In genomic region chr7:3302556-3303275, GRCm38 (mm10) we compare ENCODE assay signal across 8 mouse cellular contexts. TPM values are rescaled to one million over a fixed set of nuclear protein-coding genes. Genes with fewer than 3 reads are reported as not detected.
DNase-seq lines count a peak whose midpoint lies in the region; ATAC-seq lines count a peak whose summit lies in the region.

No protein-coding gene starts in this region.

- peak overlapping the region; percentile 54 for H3K4me2 ChIP-seq in liver, embryonic 12.5 days
- H3K4me2 ChIP-seq in neural tube, embryonic 14.5 days (ENCODE audit: low read depth, low read length): peak overlapping the region; percentile 63

- no peaks in the 10 kb centered on the region for H3K9me3 ChIP-seq in heart, embryonic 10.5 days
- H3K9me3 ChIP-seq in liver, embryonic 12.5 days (replicated peaks): no peaks in the 10 kb centered on the region
- H3K9me3 ChIP-seq in neural tube, embryonic 14.5 days (ENCODE audit: control insufficient read depth, low read length): no peaks in the 10 kb centered on the region

- peak; percentile 93 for DNase-seq in heart, adult 11 months
- no peak for DNase-seq in heart, postnatal 25 days (ENCODE audit: low spot score)
- peak; percentile 33 for DNase-seq in cerebellum, adult 8-10 months
- no peak for DNase-seq in heart, embryonic 10.5 days (ENCODE audit: low spot score)
- no peak for DNase-seq in adrenal gland, postnatal 10 days

- peak overlapping the region; percentile 60 for H3K4me3 ChIP-seq in heart, embryonic 10.5 days
- H3K4me3 ChIP-seq in liver, embryonic 12.5 days: peak overlapping the region; percentile 30; the same call in 1 of the 2 replicates
- H3K4me3 ChIP-seq in neural tube, embryonic 14.5 days (ENCODE audit: low read depth, low read length): peak overlapping the region; percentile 33

- intact Hi-C loops in heart, postnatal 25 days (cut with DNase I): loop anchor here (2.0 to 5.0 kb wide), 3 partner anchors 35 to 80 kb away; no protein-coding TSS in a partner anchor

- H3K36me3 ChIP-seq in heart, embryonic 10.5 days: peaks cover 21% of the 10 kb centered on the region
- peaks cover 11% of the 10 kb centered on the region for H3K36me3 ChIP-seq in liver, embryonic 12.5 days
- H3K36me3 ChIP-seq in neural tube, embryonic 14.5 days (ENCODE audit: control insufficient read depth, insufficient read depth, low read length): peaks cover 4% of the 10 kb centered on the region; the same call in 1 of the 2 replicates

- 3% methylated on average over 16 of the region's 16 CpGs for WGBS in heart, embryonic 10.5 days
- WGBS in liver, embryonic 12.5 days (ENCODE audit: insufficient replicate concordance): 3% methylated on average over 16 of the region's 16 CpGs
- WGBS in neural tube, embryonic 14.5 days: under 1% methylated on average over 16 of the region's 16 CpGs

- peak overlapping the region; percentile 79 for H3K27ac ChIP-seq in heart, embryonic 10.5 days
- no peak overlapping the region for H3K27ac ChIP-seq in liver, embryonic 12.5 days
- H3K27ac ChIP-seq in neural tube, embryonic 14.5 days (ENCODE audit: low read depth, low read length): no peak overlapping the region

- H3K27me3 ChIP-seq in heart, embryonic 10.5 days (ENCODE audit: insufficient read depth, poor library complexity, severe bottlenecking): peaks cover 32% of the 10 kb centered on the region
- H3K27me3 ChIP-seq in liver, embryonic 12.5 days (replicated peaks): peaks cover 72% of the 10 kb centered on the region
- peaks cover 5% of the 10 kb centered on the region; the same call in 1 of the 2 replicates for H3K27me3 ChIP-seq in neural tube, embryonic 14.5 days (ENCODE audit: control insufficient read depth, insufficient read depth, low read length)

- no peak overlapping the region for H3K9ac ChIP-seq in liver, embryonic 12.5 days
- H3K9ac ChIP-seq in neural tube, embryonic 14.5 days (replicated peaks; ENCODE audit: low read depth, low read length): 0 out of 2 replicates have a peak overlapping the region, but pooled peaks have one; percentile 29

- no peak for ATAC-seq in liver, embryonic 12.5 days
- peak; percentile 12; the same call in 1 of the 2 replicates for ATAC-seq in neural tube, embryonic 14.5 days (ENCODE audit: low read depth)
- no peak for ATAC-seq in activated CD4-positive, CD25-positive, alpha-beta regulatory T cell, adult 4 months

- peaks cover 37% of the 10 kb centered on the region for H3K4me1 ChIP-seq in heart, embryonic 10.5 days
- H3K4me1 ChIP-seq in liver, embryonic 12.5 days: peaks cover 15% of the 10 kb centered on the region
- H3K4me1 ChIP-seq in neural tube, embryonic 14.5 days (ENCODE audit: control insufficient read depth, insufficient read depth, low read length): peaks cover 18% of the 10 kb centered on the region

RNA-seq across cellular contexts. Expression of gene Prkcg, which starts 13.7 kb away (rescaled TPM):
- 1 to 10 TPM; 1.3 to 3.1 TPM for total RNA-seq in heart, postnatal 25 days (2021)
- 0.16 and 0.35 TPM in 2 replicates for polyA plus RNA-seq in heart, embryonic 10.5 days (2016; fragmentation: Nextera tagmentation; extraction: Ambion mirVana)
- polyA plus RNA-seq in liver, embryonic 12.5 days (2016; fragmentation: Nextera tagmentation; extraction: Ambion mirVana): 0.04 TPM in 2 replicates
- 0.88 and 1.5 TPM in 2 replicates for polyA plus RNA-seq in neural tube, embryonic 14.5 days (2014; fragmentation: Nextera tagmentation; extraction: Ambion mirVana)
- not detected for polyA plus RNA-seq in activated CD4-positive, CD25-positive, alpha-beta regulatory T cell, adult 4 months (2017; shearing (Covaris generic))
- 1 to 10 TPM; 1.6 to 2.6 TPM for total RNA-seq in adrenal gland, postnatal 10 days (2021)

RNA-seq across cellular contexts. Expression of gene Myadm, which starts 13.8 kb away (rescaled TPM):
- 100 to 1,000 TPM; 157 to 191 TPM for total RNA-seq in heart, postnatal 25 days (2021)
- 127 and 180 TPM in 2 replicates for polyA plus RNA-seq in heart, embryonic 10.5 days (2016; fragmentation: Nextera tagmentation; extraction: Ambion mirVana)
- 16.6 and 17.5 TPM in 2 replicates for polyA plus RNA-seq in liver, embryonic 12.5 days (2016; fragmentation: Nextera tagmentation; extraction: Ambion mirVana)
- polyA plus RNA-seq in neural tube, embryonic 14.5 days (2014; fragmentation: Nextera tagmentation; extraction: Ambion mirVana): 39.2 and 52.5 TPM in 2 replicates
- polyA plus RNA-seq in activated CD4-positive, CD25-positive, alpha-beta regulatory T cell, adult 4 months (2017; shearing (Covaris generic)): 10 to 100 TPM in 1 of 2 experiments, 1 to 10 TPM in 1; 4.1 to 10.4 TPM
- 100 to 1,000 TPM; 110 to 126 TPM for total RNA-seq in adrenal gland, postnatal 10 days (2021)

RNA-seq across cellular contexts. Expression of gene Cacng7, which starts 30.0 kb away (rescaled TPM):
- 1 to 10 TPM; 3.5 to 4.3 TPM for total RNA-seq in heart, postnatal 25 days (2021)
- polyA plus RNA-seq in heart, embryonic 10.5 days (2016; fragmentation: Nextera tagmentation; extraction: Ambion mirVana): 0.22 and 1.3 TPM in 2 replicates
- 0.07 TPM in 1 of 2 replicates, not detected in the other for polyA plus RNA-seq in liver, embryonic 12.5 days (2016; fragmentation: Nextera tagmentation; extraction: Ambion mirVana)
- polyA plus RNA-seq in neural tube, embryonic 14.5 days (2014; fragmentation: Nextera tagmentation; extraction: Ambion mirVana): 4.2 and 5.1 TPM in 2 replicates
- not detected for polyA plus RNA-seq in activated CD4-positive, CD25-positive, alpha-beta regulatory T cell, adult 4 months (2017; shearing (Covaris generic))
- total RNA-seq in adrenal gland, postnatal 10 days (2021): 1 to 10 TPM; 8.8 to 9.4 TPM

RNA-seq across cellular contexts. Expression of gene Nlrp12, which starts 53.2 kb away (rescaled TPM):
- total RNA-seq in heart, postnatal 25 days (2021): not detected
- 0.06 TPM in 1 of 2 replicates, not detected in the other for polyA plus RNA-seq in heart, embryonic 10.5 days (2016; fragmentation: Nextera tagmentation; extraction: Ambion mirVana)
- 0.07 TPM in 1 of 2 replicates, not detected in the other for polyA plus RNA-seq in liver, embryonic 12.5 days (2016; fragmentation: Nextera tagmentation; extraction: Ambion mirVana)
- polyA plus RNA-seq in neural tube, embryonic 14.5 days (2014; fragmentation: Nextera tagmentation; extraction: Ambion mirVana): 0.04 TPM in 1 of 2 replicates, not detected in the other
- polyA plus RNA-seq in activated CD4-positive, CD25-positive, alpha-beta regulatory T cell, adult 4 months (2017; shearing (Covaris generic)): under 1 TPM in 1 of 2 experiments, not detected in 1; 0.12 TPM
- 1 to 10 TPM in 1 of 2 experiments, under 1 TPM in 1; 0.15 to 1.0 TPM for total RNA-seq in adrenal gland, postnatal 10 days (2021)

Comparison
In these comparisons a context has a peak if more than half of its experiments do, and no peak if none do; other contexts are left out.
1. DNase-seq: peak in heart, adult 11 months (single experiment) and cerebellum, adult 8-10 months (single experiment); none in heart, postnatal 25 days (single experiment), heart, embryonic 10.5 days (single experiment) and adrenal gland, postnatal 10 days (single experiment).
2. Peak in every context shown above with its lines, with median percentiles within 50 percentile points of each other: H3K4me3 ChIP-seq.